Mouse (Mus musculus): ENCODE measurements around the gene Pdss1. TPM values are rescaled to one million over a fixed set of nuclear protein-coding genes. Genes with fewer than 3 reads are reported as not detected.
"Not testable (repeated sequence)": the region's sequence is repeated elsewhere in the genome, so short reads cannot be mapped to it uniquely, and the experiment has no call there.

The Pdss1 gene
- 10 to 100 TPM; 11.0 to 16.3 TPM for total RNA-seq (2021)
- long read RNA-seq, partial matches to known transcripts, result 0 of 9 reads
- long read RNA-seq, other reads (novel, unspliced or antisense), result 5 of 9 reads

DNA sequence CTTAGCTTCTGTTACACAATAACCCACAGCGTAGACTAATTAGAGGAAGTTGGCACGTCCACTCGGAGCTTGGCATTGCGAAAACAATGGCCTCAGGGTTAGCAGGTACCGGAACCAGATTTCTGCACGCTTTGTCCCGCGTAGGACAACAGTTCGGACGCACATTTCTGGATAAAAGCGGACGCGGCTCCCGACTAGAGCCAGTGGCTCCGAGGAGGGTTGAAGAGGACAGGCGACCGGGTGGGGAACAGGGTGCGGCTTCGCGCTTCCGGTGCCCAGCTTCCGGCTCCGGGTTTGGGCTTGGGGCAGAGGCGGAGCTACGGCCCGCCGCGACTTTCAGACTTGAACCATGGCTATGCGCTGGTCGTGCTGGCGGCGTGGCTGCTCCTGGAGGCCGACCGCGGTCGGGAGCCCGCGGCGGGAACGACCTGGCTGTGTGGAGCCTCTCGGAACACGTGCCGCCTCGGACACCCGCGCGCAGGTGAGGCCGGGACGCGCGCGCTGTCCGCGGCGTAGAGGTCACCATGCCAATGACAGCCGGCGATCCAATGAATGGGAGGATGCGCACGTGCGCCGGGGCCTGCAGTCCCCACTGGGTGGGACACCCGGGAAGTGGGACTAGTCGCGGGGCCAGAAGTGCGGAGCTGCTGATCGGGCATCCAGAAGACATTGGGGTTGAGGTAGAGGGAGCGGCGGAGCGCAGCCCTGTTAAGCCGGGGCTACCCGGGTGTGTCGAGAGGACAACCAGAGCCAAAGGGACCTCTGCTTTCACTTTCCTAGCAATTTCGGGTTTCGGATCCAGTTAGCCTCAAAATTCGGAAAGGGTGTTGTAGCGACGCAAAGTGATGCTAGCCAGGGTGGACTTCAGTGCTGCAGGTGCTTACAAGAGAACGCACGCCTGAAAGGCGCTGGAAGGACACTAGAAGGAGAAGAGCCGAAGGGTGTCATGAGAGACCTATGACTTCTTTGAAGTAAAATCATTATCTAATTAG lies at the start of gene Pdss1:
TSS of gene Pdss1 (plus strand) at position 241 of the 992 bp plus-strand sequence.
- DNase-seq (ENCODE audit: low spot score in 2 of 2), result peak; percentile 84 to 92

- no peak for DNase-seq (ENCODE audit: low spot score in 2 of 2)
Measured at GRCm38 (mm10) chr2:22851900-22852299, 43.4 kb upstream of the Pdss1 start.

DNA sequence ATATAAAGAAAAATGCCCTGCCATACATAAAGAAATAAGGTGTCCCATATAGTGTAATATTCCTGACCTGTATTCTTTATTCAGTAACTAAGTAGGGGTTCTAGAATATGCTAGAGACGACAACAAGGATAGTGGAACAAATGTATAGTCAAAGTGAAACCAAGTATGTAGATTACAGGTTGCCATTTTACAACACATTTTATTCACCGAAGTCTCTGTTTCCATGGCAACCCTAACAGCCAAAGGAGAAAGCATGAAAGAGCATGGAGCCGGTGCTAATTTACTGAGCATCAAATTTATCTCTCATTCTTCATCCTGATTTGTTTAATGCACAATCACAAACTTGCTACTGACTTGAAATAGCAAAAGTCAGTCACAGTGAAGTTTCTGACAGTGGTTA lies 37.8 kb upstream of the Pdss1 start:
- DNase-seq (ENCODE audit: low spot score in 2 of 2), result peak in 1 of 2 experiments; percentile 11

DNA sequence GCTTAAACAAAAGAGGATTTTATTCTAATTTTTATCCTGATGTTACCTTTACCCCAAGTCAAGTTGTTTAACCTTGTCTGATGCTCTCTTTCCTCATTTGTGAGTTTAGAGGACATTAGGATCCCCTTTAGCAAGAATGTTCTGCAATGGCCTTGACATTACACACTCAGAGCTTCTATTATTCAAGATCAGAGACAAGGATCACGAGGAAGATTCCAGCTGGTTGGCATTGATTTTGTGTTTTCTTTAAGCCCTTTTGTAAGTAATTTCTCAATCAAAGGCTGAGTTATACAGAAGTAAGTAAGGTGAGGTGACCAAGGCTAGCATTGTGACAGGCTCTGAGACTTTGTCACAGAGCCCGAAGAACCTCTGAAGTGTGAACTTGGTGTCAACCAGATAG lies 33.1 kb upstream of the Pdss1 start:
- DNase-seq (ENCODE audit: low spot score in 2 of 2), result no peak

DNA sequence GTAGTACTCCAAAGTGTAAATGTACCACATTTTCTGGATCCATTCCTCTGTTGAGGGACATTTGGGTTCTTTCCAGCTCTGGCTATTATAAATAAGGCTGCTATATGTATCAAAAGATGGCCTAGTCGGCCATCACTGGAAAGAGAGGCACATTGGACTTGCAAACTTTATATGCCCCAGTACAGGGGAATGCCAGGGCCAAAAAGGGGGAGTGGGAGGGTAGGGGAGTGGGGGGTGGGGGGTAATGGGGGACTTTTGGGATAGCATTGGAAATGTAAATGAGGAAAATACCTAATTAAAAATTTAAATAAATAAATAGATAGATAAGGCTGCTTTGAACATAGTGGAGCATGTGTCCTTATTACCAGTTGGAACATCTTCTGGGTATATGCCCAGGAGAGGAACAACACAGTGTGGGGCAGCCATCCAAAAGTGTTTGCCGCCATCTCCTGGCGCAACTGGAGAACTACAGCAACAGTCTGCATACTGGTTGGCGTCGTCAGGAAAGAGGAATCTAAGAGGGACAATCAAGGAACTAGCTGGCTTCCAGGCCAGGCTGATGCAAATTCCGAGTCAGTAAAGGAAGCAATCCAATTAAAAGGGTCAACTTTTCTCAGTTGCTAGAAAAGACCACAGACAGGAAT lies 30.8 kb upstream of the Pdss1 start:
- peak; percentile 74 to 83 for DNase-seq (ENCODE audit: low spot score in 2 of 2)

DNA sequence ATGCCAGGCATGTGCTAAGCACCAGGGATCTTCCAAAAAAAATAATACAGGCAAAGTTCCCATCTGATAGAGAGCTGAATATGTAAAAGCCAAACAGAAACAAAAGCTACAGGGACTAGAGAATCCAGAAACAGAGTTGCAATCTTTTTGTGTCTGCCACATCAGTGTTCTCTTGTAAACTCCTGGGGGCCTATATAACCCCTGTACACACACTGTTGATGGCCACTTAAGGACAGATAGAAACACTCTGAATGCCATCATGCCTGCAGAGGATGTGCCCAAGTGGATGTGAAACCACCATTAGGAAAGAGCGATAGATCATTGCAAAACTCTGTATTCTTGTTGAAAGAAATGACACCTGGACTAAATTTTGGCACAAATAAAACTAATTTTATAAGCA lies 29.5 kb upstream of the Pdss1 start:
- DNase-seq (ENCODE audit: low spot score in 2 of 2), result no peak

- no peak for DNase-seq (ENCODE audit: low spot score in 2 of 2)
Measured at GRCm38 (mm10) chr2:22866894-22867424, 28.4 kb upstream of the Pdss1 start.

DNA sequence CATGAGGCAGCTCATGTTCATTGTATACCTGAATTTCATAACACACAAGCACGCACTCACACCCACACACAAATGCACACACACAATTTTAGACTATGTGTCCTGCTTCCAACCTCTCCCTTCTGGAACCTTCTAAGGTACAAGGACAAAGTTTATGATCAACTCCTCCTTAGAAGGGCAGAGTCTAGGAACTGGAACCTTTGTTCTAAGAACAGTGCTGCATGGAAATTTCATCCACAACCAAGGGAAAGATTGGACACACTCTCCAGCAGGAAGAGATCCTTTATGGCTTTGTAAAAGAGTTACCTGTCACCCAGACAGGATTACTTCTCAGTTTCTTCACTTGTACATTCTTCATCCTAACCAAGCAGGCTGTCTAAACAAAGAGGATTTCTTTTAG lies 22.2 kb upstream of the Pdss1 start:
- DNase-seq (ENCODE audit: low spot score in 2 of 2), result no peak

DNA sequence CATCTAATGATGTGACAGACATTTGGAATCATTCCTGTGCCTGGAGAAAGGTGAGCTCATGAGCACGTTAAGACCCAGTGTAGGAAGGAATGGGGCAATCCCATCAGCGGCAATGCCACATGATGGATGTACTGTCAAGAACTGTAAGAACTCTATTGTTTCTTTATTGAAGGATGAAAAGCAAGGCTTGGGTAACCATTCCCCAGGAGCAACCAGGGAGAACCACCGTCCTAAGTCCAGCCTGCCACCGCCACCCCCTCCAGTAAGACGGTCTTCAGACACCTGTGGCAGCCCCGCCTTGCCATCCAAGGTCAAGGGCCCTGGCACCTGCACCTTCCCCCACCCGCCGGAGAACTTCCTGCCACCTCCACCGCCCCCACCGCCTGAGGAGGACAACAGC lies 20.7 kb upstream of the Pdss1 start:
- no peak for DNase-seq (ENCODE audit: low spot score in 2 of 2)

DNA sequence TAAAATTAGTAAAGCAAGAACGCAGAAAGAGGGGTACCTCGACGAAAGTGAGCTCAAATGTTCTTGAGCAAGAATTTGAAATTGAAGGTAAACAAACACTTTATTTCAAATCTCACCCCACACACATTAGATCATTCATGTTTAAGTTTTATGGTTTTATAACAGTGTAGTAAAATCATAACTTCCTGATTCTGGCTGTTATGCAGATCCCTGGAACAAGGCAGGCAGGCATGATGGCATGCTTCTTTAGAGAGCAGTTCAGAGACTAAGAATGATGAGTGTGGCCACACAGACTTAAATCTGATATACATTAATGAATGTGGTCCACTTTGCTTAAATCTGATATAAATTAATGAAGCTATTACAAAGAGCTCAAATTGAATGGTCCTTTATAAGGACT lies 18.7 kb upstream of the Pdss1 start:
- no peak for DNase-seq (ENCODE audit: low spot score in 2 of 2)

GRCm38 (mm10) chr2:22878781-22879180 lies 16.5 kb upstream of the Pdss1 start:
- DNase-seq (ENCODE audit: low spot score in 2 of 2), result no peak

GRCm38 (mm10) chr2:22880726-22881125 lies 14.6 kb upstream of the Pdss1 start:
- not testable (repeated sequence) for DNase-seq (ENCODE audit: low spot score in 2 of 2)

- DNase-seq (ENCODE audit: low spot score in 2 of 2), result peak in 1 of 2 experiments; percentile 25
Measured at GRCm38 (mm10) chr2:22894932-22895281, 415 bp upstream of the Pdss1 start.

- DNase-seq (ENCODE audit: low spot score in 2 of 2), result no peak
Measured at GRCm38 (mm10) chr2:22903947-22904346, 8.6 kb downstream of the Pdss1 start.

GRCm38 (mm10) chr2:22914421-22914820 lies 19.1 kb downstream of the Pdss1 start:
- DNase-seq (ENCODE audit: low spot score in 2 of 2), result no peak

- DNase-seq (ENCODE audit: low spot score in 2 of 2), result no peak
Measured at GRCm38 (mm10) chr2:22918651-22919050, 23.3 kb downstream of the Pdss1 start.

DNA sequence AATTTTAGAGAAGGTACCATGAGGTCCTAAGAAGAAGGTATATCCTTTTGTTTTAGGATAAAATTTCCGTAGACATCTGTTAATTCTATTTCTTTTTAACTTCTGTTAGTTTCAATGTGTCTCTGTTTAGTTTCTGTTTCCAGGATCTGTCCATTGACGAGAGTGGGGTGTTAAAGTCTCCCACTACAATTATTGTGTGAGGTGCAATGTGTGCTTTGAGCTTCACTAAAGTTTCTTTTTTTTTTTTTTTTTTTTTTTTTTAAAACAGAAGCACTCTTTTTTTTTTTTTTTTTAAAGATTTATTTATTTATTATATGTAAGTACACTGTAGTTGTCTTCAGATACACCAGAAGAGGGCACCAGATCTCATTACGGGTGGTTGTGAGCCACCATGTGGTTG lies 30.6 kb downstream of the Pdss1 start:
- DNase-seq (ENCODE audit: low spot score in 2 of 2), result not testable (repeated sequence)

DNA sequence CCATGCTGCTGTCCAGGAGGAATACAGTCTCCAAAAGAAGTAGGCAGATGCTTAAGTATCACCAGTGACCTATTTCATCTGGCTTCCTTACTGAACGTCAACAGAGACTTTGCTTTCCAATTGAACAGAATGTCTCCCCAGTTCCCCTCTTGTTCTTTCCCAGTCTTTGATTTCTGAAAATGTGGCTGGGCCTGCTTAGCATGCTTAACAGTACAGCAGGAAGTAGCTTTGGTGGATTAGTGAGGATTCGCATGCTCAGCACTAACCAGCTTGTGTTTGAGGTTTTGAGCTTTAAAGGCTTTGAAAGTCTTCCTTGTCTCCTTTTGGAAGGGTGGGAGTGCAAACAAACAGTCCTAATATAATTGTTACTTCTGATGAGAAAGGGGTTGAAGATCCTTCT lies 32.9 kb downstream of the Pdss1 start:
- no peak for DNase-seq (ENCODE audit: low spot score in 2 of 2)

DNA sequence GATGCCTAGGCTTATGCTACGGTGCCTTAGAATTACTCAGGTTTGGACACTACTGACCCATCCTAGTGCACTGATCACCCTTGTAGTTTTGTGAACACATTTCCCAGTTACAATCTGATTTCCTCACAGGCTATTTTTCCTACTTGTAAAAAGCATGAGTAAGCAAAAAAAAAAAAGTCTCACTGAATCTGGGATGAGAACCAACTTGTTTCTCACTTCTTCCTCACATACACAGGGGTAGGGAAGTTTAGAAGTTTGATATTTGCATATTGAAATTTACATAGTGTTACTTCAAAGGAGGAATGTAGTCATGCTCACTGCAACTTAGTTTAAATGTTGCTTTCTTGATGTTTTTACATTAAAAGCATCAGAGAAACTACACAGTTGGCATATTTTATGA lies 38.2 kb downstream of the Pdss1 start:
- DNase-seq (ENCODE audit: low spot score in 2 of 2), result no peak

- no peak for DNase-seq (ENCODE audit: low spot score in 2 of 2)
Measured at GRCm38 (mm10) chr2:22949956-22950355, 54.6 kb downstream of the Pdss1 start.

DNA sequence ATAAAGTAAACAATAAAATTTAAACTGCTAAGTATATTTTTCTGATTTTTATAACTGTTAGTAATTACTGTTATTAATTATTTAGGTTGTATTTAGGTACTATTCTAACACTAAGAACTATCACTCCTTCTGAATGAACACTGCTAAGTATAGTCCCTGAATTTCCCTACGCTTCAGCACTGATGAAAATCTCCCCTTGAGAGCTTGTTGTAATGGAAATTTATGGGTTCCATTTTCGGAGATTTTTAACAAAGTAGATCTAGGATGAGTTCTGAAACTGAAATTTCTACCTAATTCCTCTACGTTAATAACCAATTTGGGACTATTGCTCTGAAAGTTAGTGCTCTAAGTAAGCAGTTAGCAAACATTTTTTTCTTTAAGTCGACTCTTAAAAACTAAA lies 59.0 kb downstream of the Pdss1 start:
- DNase-seq (ENCODE audit: low spot score in 2 of 2), result no peak

GRCm38 (mm10) chr2:22955914-22956313 lies 60.6 kb downstream of the Pdss1 start:
- DNase-seq (ENCODE audit: low spot score in 2 of 2), result no peak
